ENCODE assay signal across 8 mouse cellular contexts in the genomic region with DNA sequence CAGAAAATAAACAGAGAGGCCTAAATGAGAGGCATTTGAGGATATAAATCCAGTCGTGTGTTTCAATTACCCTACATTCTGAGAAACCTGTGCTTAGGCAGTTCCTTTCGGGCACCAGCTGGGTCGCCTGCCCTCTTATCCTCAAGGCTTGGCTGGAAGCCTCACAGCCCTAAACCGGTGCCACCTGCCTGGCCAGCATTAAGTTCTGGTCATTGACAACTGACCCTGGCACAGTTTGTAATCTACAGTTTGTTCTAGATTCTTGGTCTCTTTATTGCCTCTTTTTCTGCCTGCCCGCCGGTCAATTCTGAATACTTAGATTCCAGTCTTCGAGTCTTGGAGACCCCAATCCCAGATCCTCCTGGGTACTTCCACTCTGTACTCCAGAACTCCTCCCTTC. TPM values are rescaled to one million over a fixed set of nuclear protein-coding genes. Genes with fewer than 3 reads are reported as not detected.
DNase-seq lines count a peak whose midpoint lies in the region; ATAC-seq and TF ChIP-seq lines count a peak whose summit lies in the region.

No protein-coding gene starts in this region.

- TF ChIP-seq EP300 in liver, postnatal 0 days (IDR thresholded peaks at IDR 0.05; ENCODE audit: low read depth): no peak

- no peaks in the 10 kb centered on the region for H3K9me3 ChIP-seq in heart, embryonic 13.5 days
- no peaks in the 10 kb centered on the region for H3K9me3 ChIP-seq in intestine, embryonic 14.5 days (ENCODE audit: control insufficient read depth, low read length)
- H3K9me3 ChIP-seq in liver, postnatal 0 days (ENCODE audit: low read length): no peaks in the 10 kb centered on the region

- H3K36me3 ChIP-seq in heart, embryonic 13.5 days: peaks cover 17% of the 10 kb centered on the region
- peaks cover 2% of the 10 kb centered on the region; the same call in 1 of the 2 replicates for H3K36me3 ChIP-seq in intestine, embryonic 14.5 days (ENCODE audit: control insufficient read depth, insufficient read depth, low read length)
- peaks cover 1% of the 10 kb centered on the region; the same call in 1 of the 2 replicates for H3K36me3 ChIP-seq in liver, postnatal 0 days (replicated peaks; ENCODE audit: insufficient read depth, low read length)

- H3K4me1 ChIP-seq in heart, embryonic 13.5 days: peaks cover 30% of the 10 kb centered on the region
- peaks cover 2% of the 10 kb centered on the region; the same call in 1 of the 2 replicates for H3K4me1 ChIP-seq in cortical plate, adult 2 months (ENCODE audit: control insufficient read depth, insufficient read depth, low read length)
- peaks cover 15% of the 10 kb centered on the region for H3K4me1 ChIP-seq in intestine, embryonic 14.5 days (replicated peaks; ENCODE audit: control insufficient read depth, insufficient read depth, low read length)
- peaks cover 28% of the 10 kb centered on the region for H3K4me1 ChIP-seq in liver, postnatal 0 days (ENCODE audit: insufficient read depth)

- no peak for TF ChIP-seq CTCF in cortical plate, adult 2 months (IDR thresholded peaks at IDR 0.05; ENCODE audit: extremely low read depth, insufficient read depth, low read length)
- no peak for TF ChIP-seq CTCF in liver, postnatal 0 days (IDR thresholded peaks at IDR 0.05; ENCODE audit: low read depth)

- H3K27ac ChIP-seq in heart, embryonic 13.5 days (replicated peaks): no peak overlapping the region
- no peak overlapping the region for H3K27ac ChIP-seq in cortical plate, adult 2 months (ENCODE audit: insufficient read depth, low read length)
- no peak overlapping the region for H3K27ac ChIP-seq in intestine, embryonic 14.5 days (ENCODE audit: low read depth)
- peak overlapping the region; percentile 72; the same call in 1 of the 2 replicates for H3K27ac ChIP-seq in liver, postnatal 0 days (ENCODE audit: low read depth)

- peak overlapping the region; percentile 87 for H3K4me2 ChIP-seq in heart, embryonic 13.5 days
- H3K4me2 ChIP-seq in intestine, embryonic 14.5 days (ENCODE audit: low read length): peak overlapping the region; percentile 70
- H3K4me2 ChIP-seq in liver, postnatal 0 days (ENCODE audit: low read depth, low read length): peak overlapping the region; percentile 96

- WGBS in heart, embryonic 13.5 days: 21% methylated on average over 7 of the region's 7 CpGs
- 18% methylated on average over 7 of the region's 7 CpGs for WGBS in intestine, embryonic 14.5 days
- WGBS in liver, postnatal 0 days (ENCODE audit: insufficient replicate concordance): 10% methylated on average over 7 of the region's 7 CpGs

- no peaks in the 10 kb centered on the region for H3K27me3 ChIP-seq in heart, embryonic 13.5 days (replicated peaks)
- H3K27me3 ChIP-seq in intestine, embryonic 14.5 days (replicated peaks; ENCODE audit: control insufficient read depth, insufficient read depth, low read length): no peaks in the 10 kb centered on the region
- H3K27me3 ChIP-seq in liver, postnatal 0 days (ENCODE audit: insufficient read depth, low read length): no peaks in the 10 kb centered on the region

- peak overlapping the region; percentile 94 for H3K9ac ChIP-seq in heart, embryonic 13.5 days
- peak overlapping the region; percentile 81 for H3K9ac ChIP-seq in intestine, embryonic 14.5 days (ENCODE audit: low read length)
- peak overlapping the region; percentile 77 for H3K9ac ChIP-seq in liver, postnatal 0 days (replicated peaks)

- intact Hi-C loops in heart, postnatal 36 days (cut with DNase I): loop anchor here (10.0 kb wide), 1 partner anchor 308 kb away; a partner anchor contains a TSS

- peak overlapping the region; percentile 82 for H3K4me3 ChIP-seq in heart, embryonic 13.5 days
- H3K4me3 ChIP-seq in cortical plate, adult 2 months (ENCODE audit: insufficient read depth, low read length): peak overlapping the region; percentile 65
- H3K4me3 ChIP-seq in intestine, embryonic 14.5 days (ENCODE audit: low read depth, low read length): peak overlapping the region; percentile 80
- H3K4me3 ChIP-seq in liver, postnatal 0 days (ENCODE audit: low read depth, low read length): peak overlapping the region; percentile 61

- TF ChIP-seq POLR2A in cortical plate, adult 2 months (IDR thresholded peaks at IDR 0.05; ENCODE audit: extremely low read depth, insufficient read depth, low read length): no peak

- no peak for DNase-seq in heart, postnatal 36 days
- no peak for DNase-seq in intestine, embryonic 14.5 days (ENCODE audit: low spot score)
- DNase-seq in liver, postnatal 0 days: no peak
- no peak for DNase-seq in urinary bladder, postnatal 25 days (ENCODE audit: low spot score)
- DNase-seq in layer of hippocampus, adult 9-10 months (ENCODE audit: low spot score): no peak

- ATAC-seq in heart, embryonic 13.5 days (ENCODE audit: extremely low read depth, insufficient number of reproducible peaks, low FRiP score, low TSS enrichment): no peak
- no peak for ATAC-seq in intestine, embryonic 14.5 days (replicated peaks; ENCODE audit: low FRiP score, low TSS enrichment, low read depth)
- no peak for ATAC-seq in liver, postnatal 0 days
- no peak for ATAC-seq in erythroid progenitor cell, adult 5-6 weeks (replicated peaks; ENCODE audit: low FRiP score, poor library complexity, severe bottlenecking)

RNA-seq across cellular contexts. Expression of a gene that starts 10.7 kb away (rescaled TPM):
- 19.0 and 21.3 TPM in 2 replicates for polyA plus RNA-seq in heart, embryonic 13.5 days (2015; fragmentation: Nextera tagmentation; extraction: Ambion mirVana)
- 1 to 10 TPM; 5.0 to 6.6 TPM for total RNA-seq in heart, postnatal 36 days (2021)
- 16.4 and 17.7 TPM in 2 replicates for polyA plus RNA-seq in cortical plate, adult 2 months (2012; rRNA removed)
- polyA plus RNA-seq in intestine, embryonic 14.5 days (2014; fragmentation: Nextera tagmentation; extraction: Ambion mirVana): 32.9 and 35.6 TPM in 2 replicates
- 85.3 and 95.9 TPM in 2 replicates for polyA plus RNA-seq in liver, postnatal 0 days (2015; fragmentation: Nextera tagmentation; extraction: Ambion mirVana)
- not detected in 2 replicates for total RNA-seq in erythroid progenitor cell, adult 5-6 weeks (2015; ENCODE audit: low replicate concordance)
- 1.5 and 3.7 TPM in 2 replicates for total RNA-seq in erythroid progenitor cell, adult 5-6 weeks (2017; ENCODE audit: low replicate concordance)

RNA-seq across cellular contexts. Expression of a gene that starts 19.6 kb away (rescaled TPM):
- 60.0 and 63.2 TPM in 2 replicates for polyA plus RNA-seq in heart, embryonic 13.5 days (2015; fragmentation: Nextera tagmentation; extraction: Ambion mirVana)
- total RNA-seq in heart, postnatal 36 days (2021): 10 to 100 TPM; 24.6 to 26.6 TPM
- 260 and 329 TPM in 2 replicates for polyA plus RNA-seq in cortical plate, adult 2 months (2012; rRNA removed)
- polyA plus RNA-seq in intestine, embryonic 14.5 days (2014; fragmentation: Nextera tagmentation; extraction: Ambion mirVana): 83.8 and 85.2 TPM in 2 replicates
- 49.5 and 53.7 TPM in 2 replicates for polyA plus RNA-seq in liver, postnatal 0 days (2015; fragmentation: Nextera tagmentation; extraction: Ambion mirVana)
- total RNA-seq in erythroid progenitor cell, adult 5-6 weeks (2015; ENCODE audit: low replicate concordance): 17.2 and 33.9 TPM in 2 replicates
- 26.2 and 29.3 TPM in 2 replicates for total RNA-seq in erythroid progenitor cell, adult 5-6 weeks (2017; ENCODE audit: low replicate concordance)

RNA-seq across cellular contexts. Expression of a gene that starts 27.6 kb away (rescaled TPM):
- 33.0 and 34.1 TPM in 2 replicates for polyA plus RNA-seq in heart, embryonic 13.5 days (2015; fragmentation: Nextera tagmentation; extraction: Ambion mirVana)
- 10 to 100 TPM; 26.8 to 28.1 TPM for total RNA-seq in heart, postnatal 36 days (2021)
- 29.7 and 31.5 TPM in 2 replicates for polyA plus RNA-seq in cortical plate, adult 2 months (2012; rRNA removed)
- 32.5 and 32.7 TPM in 2 replicates for polyA plus RNA-seq in intestine, embryonic 14.5 days (2014; fragmentation: Nextera tagmentation; extraction: Ambion mirVana)
- 7.6 and 8.3 TPM in 2 replicates for polyA plus RNA-seq in liver, postnatal 0 days (2015; fragmentation: Nextera tagmentation; extraction: Ambion mirVana)
- 8.6 and 10.5 TPM in 2 replicates for total RNA-seq in erythroid progenitor cell, adult 5-6 weeks (2015; ENCODE audit: low replicate concordance)
- total RNA-seq in erythroid progenitor cell, adult 5-6 weeks (2017; ENCODE audit: low replicate concordance): 1.5 and 3.3 TPM in 2 replicates

RNA-seq across cellular contexts. Expression of a gene that starts 46.9 kb away (rescaled TPM):
- 148 and 155 TPM in 2 replicates for polyA plus RNA-seq in heart, embryonic 13.5 days (2015; fragmentation: Nextera tagmentation; extraction: Ambion mirVana)
- 100 to 1,000 TPM; 123 to 136 TPM for total RNA-seq in heart, postnatal 36 days (2021)
- 35.1 and 39.0 TPM in 2 replicates for polyA plus RNA-seq in cortical plate, adult 2 months (2012; rRNA removed)
- 59.5 and 61.4 TPM in 2 replicates for polyA plus RNA-seq in intestine, embryonic 14.5 days (2014; fragmentation: Nextera tagmentation; extraction: Ambion mirVana)
- 29.9 and 30.2 TPM in 2 replicates for polyA plus RNA-seq in liver, postnatal 0 days (2015; fragmentation: Nextera tagmentation; extraction: Ambion mirVana)
- 5.4 and 15.5 TPM in 2 replicates for total RNA-seq in erythroid progenitor cell, adult 5-6 weeks (2015; ENCODE audit: low replicate concordance)
- 0.64 and 1.4 TPM in 2 replicates for total RNA-seq in erythroid progenitor cell, adult 5-6 weeks (2017; ENCODE audit: low replicate concordance)

RNA-seq across cellular contexts. Expression of a gene that starts 47.5 kb away (rescaled TPM):
- 0.18 and 0.28 TPM in 2 replicates for polyA plus RNA-seq in heart, embryonic 13.5 days (2015; fragmentation: Nextera tagmentation; extraction: Ambion mirVana)
- total RNA-seq in heart, postnatal 36 days (2021): not detected
- polyA plus RNA-seq in cortical plate, adult 2 months (2012; rRNA removed): 3.5 and 4.2 TPM in 2 replicates
- 0.38 and 0.75 TPM in 2 replicates for polyA plus RNA-seq in intestine, embryonic 14.5 days (2014; fragmentation: Nextera tagmentation; extraction: Ambion mirVana)
- not detected in 2 replicates for polyA plus RNA-seq in liver, postnatal 0 days (2015; fragmentation: Nextera tagmentation; extraction: Ambion mirVana)
- not detected in 2 replicates for total RNA-seq in erythroid progenitor cell, adult 5-6 weeks (2015; ENCODE audit: low replicate concordance)
- total RNA-seq in erythroid progenitor cell, adult 5-6 weeks (2017; ENCODE audit: low replicate concordance): not detected in 2 replicates
